Mouse (Mus musculus): ENCODE results near the gene Fxyd3. TPM values are rescaled to one million over a fixed set of nuclear protein-coding genes. Genes with fewer than 3 reads are reported as not detected.

Gene Fxyd3
- polyA plus RNA-seq, 1 experiment from 2014 or later = 0.52 TPM

DNA sequence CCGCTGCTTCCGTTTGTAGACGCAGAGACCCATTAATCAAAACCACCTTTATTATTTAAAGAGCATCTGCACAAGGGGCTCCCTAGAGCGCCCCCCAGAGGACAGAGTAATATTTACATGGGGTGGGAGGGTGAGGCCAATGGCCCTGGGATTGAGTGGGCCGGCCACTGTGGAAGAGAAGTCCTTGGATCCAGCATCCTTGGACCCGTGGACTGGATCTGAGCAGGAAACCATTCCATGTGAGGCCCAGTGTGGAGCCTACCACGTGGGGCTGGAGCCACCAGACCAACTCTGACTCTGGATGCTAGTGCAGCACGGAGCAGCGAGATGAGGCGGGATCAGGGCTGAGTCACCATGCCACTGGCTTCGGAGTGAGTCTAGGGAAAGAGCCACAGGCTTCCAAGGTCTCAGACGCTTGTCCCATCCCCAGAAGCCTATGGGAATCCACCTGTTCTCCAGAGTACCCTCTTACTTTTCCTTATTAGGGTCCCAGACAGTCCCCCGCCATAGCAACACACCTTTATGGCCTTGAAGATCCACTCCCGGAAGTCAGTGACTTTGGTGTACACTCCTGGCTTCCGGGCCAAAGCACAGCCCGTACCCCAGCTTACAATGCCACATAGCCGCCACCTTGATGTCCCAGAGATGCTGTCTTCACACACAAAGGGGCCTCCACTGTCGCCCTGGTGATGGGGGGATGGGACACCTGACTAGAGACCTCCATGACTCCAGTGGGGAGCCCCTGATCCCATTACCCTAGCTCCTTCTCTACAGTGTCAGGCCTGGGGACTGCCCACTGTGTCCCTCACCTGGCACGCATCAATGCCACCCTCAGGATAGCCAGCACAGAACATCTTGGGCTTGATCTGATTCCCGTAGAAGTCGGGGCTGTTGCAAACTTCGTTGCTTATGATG is 22.4 kb upstream of the Fxyd3 start:
- Histone ChIP-seq H3K27me3 (no peaks in the 10 kb centered on the region), H3K36me3 (no peaks in the 10 kb centered on the region), H3K4me3 (replicated peaks) (no peak overlapping the region), H3K4me2 (no peak overlapping the region), H3K4me1 (replicated peaks) (no peaks in the 10 kb centered on the region), H3K27ac (no peak overlapping the region), H3K9me3 (replicated peaks) (no peaks in the 10 kb centered on the region), H3K9ac (no peak overlapping the region)
- DNase-seq (no peak), ATAC-seq (ENCODE audit: low read depth) (no peak)
- WGBS (ENCODE audit: insufficient replicate concordance) = 65% methylated on average over 22 of the region's 22 CpGs

DNA sequence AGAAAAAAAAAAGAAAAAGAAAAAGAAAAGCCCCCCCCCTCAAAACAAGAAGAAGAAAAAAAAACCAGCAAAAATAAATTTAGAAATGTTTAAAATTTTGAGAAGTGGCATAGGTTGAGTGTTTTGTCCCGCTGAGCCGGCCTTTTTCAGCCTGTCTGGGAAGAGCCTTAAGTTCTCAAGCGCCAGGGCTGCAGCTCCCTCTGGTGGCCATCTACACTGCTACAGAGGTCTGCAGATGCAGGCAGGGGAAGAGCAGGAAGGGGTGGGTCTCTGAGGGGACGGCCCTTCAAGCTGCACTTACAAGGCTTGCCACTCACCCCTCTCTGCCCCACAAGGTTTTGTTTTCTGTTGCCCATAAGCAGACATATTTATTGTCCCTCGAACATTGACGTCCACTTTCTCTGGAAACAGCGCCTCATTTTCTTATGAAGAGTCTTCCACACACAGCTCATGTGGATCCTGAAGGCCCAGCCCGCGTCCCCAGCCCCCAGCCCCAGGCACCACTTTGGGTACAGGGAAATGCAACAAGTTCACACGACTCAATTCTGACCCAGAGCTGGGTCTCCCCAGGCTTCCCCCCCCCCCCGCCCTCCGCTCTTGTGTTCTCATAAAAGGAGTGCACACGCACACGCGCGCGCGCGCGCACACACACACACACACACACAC is 21.2 kb upstream of the Fxyd3 start:
- no peaks in the 10 kb centered on the region for H3K36me3 ChIP-seq
- DNase-seq (peak; percentile 52), ATAC-seq (ENCODE audit: low read depth) (peak; percentile 80)
- no peaks in the 10 kb centered on the region for H3K4me1 ChIP-seq (replicated peaks)
- H3K4me2 ChIP-seq = peak overlapping the region; percentile 42
- no peak overlapping the region for H3K4me3 ChIP-seq (replicated peaks)
- H3K27me3 ChIP-seq = no peaks in the 10 kb centered on the region
- H3K9me3 ChIP-seq (replicated peaks) = no peaks in the 10 kb centered on the region
- 43% methylated on average over 20 of the region's 20 CpGs for WGBS (ENCODE audit: insufficient replicate concordance)
- H3K9ac ChIP-seq = no peak overlapping the region
- H3K27ac ChIP-seq = no peak overlapping the region

GRCm38 (mm10) chr7:31096892-31097564 is 20.5 kb upstream of the Fxyd3 start:
- Histone ChIP-seq H3K27me3 (no peaks in the 10 kb centered on the region), H3K4me3 (replicated peaks) (no peak overlapping the region), H3K36me3 (no peaks in the 10 kb centered on the region), H3K9ac (no peak overlapping the region), H3K27ac (no peak overlapping the region), H3K4me2 (no peak overlapping the region), H3K9me3 (replicated peaks) (no peaks in the 10 kb centered on the region), H3K4me1 (replicated peaks) (no peaks in the 10 kb centered on the region)
- ATAC-seq (ENCODE audit: low read depth) = no peak
- no peak for DNase-seq
- WGBS (ENCODE audit: insufficient replicate concordance) = 57% methylated on average over 9 of the region's 9 CpGs

GRCm38 (mm10) chr7:31094774-31095501 is 18.4 kb upstream of the Fxyd3 start:
- no peak overlapping the region for H3K4me3 ChIP-seq (replicated peaks)
- no peak overlapping the region for H3K4me2 ChIP-seq
- no peaks in the 10 kb centered on the region for H3K36me3 ChIP-seq
- H3K9ac ChIP-seq = no peak overlapping the region
- no peaks in the 10 kb centered on the region for H3K9me3 ChIP-seq (replicated peaks)
- H3K27ac ChIP-seq = no peak overlapping the region
- ATAC-seq (ENCODE audit: low read depth) (no peak), DNase-seq (no peak)
- no peaks in the 10 kb centered on the region for H3K27me3 ChIP-seq
- H3K4me1 ChIP-seq (replicated peaks) = no peaks in the 10 kb centered on the region
- WGBS (ENCODE audit: insufficient replicate concordance) = 23% methylated on average over 12 of the region's 12 CpGs

GRCm38 (mm10) chr7:31089721-31090120 is 13.2 kb upstream of the Fxyd3 start:
- Histone ChIP-seq H3K9me3 (replicated peaks) (no peaks in the 10 kb centered on the region), H3K4me1 (replicated peaks) (peaks cover under 1% of the 10 kb centered on the region; the same call in 1 of the 2 replicates), H3K27me3 (no peaks in the 10 kb centered on the region), H3K27ac (no peak overlapping the region), H3K9ac (no peak overlapping the region), H3K4me3 (replicated peaks) (no peak overlapping the region), H3K4me2 (no peak overlapping the region), H3K36me3 (no peaks in the 10 kb centered on the region)
- ATAC-seq (ENCODE audit: low read depth) = no peak
- 36% methylated on average over 2 of the region's 2 CpGs for WGBS (ENCODE audit: insufficient replicate concordance)
- no peak for DNase-seq

DNA sequence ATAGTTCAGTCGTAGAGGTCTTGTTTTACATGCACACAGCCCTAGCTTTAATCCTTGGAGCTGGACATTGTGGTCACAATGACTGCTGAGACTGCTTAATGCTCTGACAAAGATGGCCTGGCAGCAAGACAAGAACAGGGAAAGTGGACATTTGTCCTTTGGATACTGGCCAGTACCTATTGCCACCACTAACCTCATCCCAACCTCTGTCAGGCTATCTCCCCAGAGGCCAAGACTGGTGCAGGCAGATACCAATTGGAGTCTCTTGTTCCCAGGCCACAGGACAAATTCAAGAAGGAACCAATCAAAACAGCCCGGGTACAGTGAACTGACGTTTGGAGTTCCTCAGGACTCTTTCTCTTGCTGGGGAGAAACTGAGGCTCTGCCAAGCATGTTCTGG is 11.7 kb upstream of the Fxyd3 start:
- peaks cover 11% of the 10 kb centered on the region for H3K4me1 ChIP-seq (replicated peaks)
- ATAC-seq (ENCODE audit: low read depth) = no peak
- no peaks in the 10 kb centered on the region for H3K27me3 ChIP-seq
- no peak for DNase-seq
- H3K4me2 ChIP-seq = no peak overlapping the region
- WGBS (ENCODE audit: insufficient replicate concordance) = 43% methylated on average over 3 of the region's 3 CpGs
- H3K4me3 ChIP-seq (replicated peaks) = no peak overlapping the region
- H3K9me3 ChIP-seq (replicated peaks) = no peaks in the 10 kb centered on the region
- no peak overlapping the region for H3K27ac ChIP-seq
- H3K9ac ChIP-seq = no peak overlapping the region
- H3K36me3 ChIP-seq = no peaks in the 10 kb centered on the region

DNA sequence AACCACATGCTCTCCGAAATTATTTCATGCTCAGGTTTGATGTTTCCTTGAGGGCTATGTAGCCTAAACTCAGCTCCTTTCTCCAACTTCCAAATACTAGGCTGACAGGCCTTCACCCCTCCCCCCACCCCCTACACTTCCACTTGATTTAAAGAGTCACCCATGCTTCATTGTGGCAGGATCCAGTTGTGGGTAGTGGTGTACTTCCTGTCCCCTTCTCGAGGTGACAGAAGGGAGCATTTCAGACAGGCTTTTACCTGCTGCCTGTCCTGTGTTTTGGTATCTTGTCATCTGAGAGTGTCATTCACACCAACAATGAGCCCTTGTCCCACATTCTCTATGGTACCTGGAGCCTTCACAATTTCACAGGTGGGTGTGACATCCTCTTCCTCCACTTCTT is 10.8 kb upstream of the Fxyd3 start:
- WGBS (ENCODE audit: insufficient replicate concordance) = 21% methylated on average over 2 of the region's 2 CpGs
- no peak for ATAC-seq (ENCODE audit: low read depth)

GRCm38 (mm10) chr7:31086175-31086755 is 9.8 kb upstream of the Fxyd3 start:
- DNase-seq (no peak), ATAC-seq (ENCODE audit: low read depth) (no peak)
- H3K9me3 ChIP-seq (replicated peaks) = no peaks in the 10 kb centered on the region
- H3K4me1 ChIP-seq (replicated peaks) = peaks cover 11% of the 10 kb centered on the region
- H3K36me3 ChIP-seq = no peaks in the 10 kb centered on the region
- no peak overlapping the region for H3K4me2 ChIP-seq
- H3K27ac ChIP-seq = no peak overlapping the region
- H3K4me3 ChIP-seq (replicated peaks) = no peak overlapping the region
- no peak overlapping the region for H3K9ac ChIP-seq
- no peaks in the 10 kb centered on the region for H3K27me3 ChIP-seq
- 71% methylated on average over 9 of the region's 9 CpGs for WGBS (ENCODE audit: insufficient replicate concordance)

More for the DNA sequence above, 10.8 kb upstream of the Fxyd3 start:
- H3K27me3 ChIP-seq = no peaks in the 10 kb centered on the region
- no peak overlapping the region for H3K27ac ChIP-seq
- H3K4me2 ChIP-seq = no peak overlapping the region
- H3K9ac ChIP-seq = no peak overlapping the region
- no peak overlapping the region for H3K4me3 ChIP-seq (replicated peaks)
- no peaks in the 10 kb centered on the region for H3K9me3 ChIP-seq (replicated peaks)
- peaks cover 11% of the 10 kb centered on the region for H3K4me1 ChIP-seq (replicated peaks)
- no peaks in the 10 kb centered on the region for H3K36me3 ChIP-seq
- no peak for DNase-seq

GRCm38 (mm10) chr7:31085171-31085570 is 8.7 kb upstream of the Fxyd3 start:
- Histone ChIP-seq H3K9ac (no peak overlapping the region), H3K4me1 (replicated peaks) (peaks cover 11% of the 10 kb centered on the region), H3K4me2 (no peak overlapping the region), H3K27ac (no peak overlapping the region; the same call in 1 of the 2 replicates), H3K36me3 (no peaks in the 10 kb centered on the region), H3K9me3 (replicated peaks) (no peaks in the 10 kb centered on the region), H3K27me3 (no peaks in the 10 kb centered on the region), H3K4me3 (replicated peaks) (no peak overlapping the region)
- WGBS (ENCODE audit: insufficient replicate concordance) = 44% methylated on average over 3 of the region's 3 CpGs
- DNase-seq (no peak), ATAC-seq (ENCODE audit: low read depth) (no peak)

DNA sequence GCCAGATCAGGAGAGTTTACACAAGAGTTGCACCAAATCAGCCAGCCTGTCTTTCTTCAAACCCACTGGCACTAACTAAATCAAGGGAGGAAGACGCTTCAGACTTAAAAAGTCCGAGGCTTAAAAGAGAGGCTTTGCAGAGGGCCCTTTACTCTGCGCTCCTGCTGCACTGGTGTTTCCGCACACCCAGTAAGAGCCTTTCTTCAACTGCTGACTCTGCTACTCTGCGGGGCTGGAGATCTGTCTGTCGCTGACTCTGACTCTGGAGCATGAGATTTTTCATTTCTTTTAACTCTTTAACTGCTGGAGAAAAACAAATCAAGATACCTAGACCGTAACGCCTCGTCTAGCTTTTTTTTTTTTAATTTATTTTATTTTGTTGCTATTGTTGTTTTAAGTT is 7.6 kb upstream of the Fxyd3 start:
- Histone ChIP-seq H3K9ac (no peak overlapping the region), H3K27ac (0 out of 2 replicates have a peak overlapping the region, but pooled peaks have one; percentile 18), H3K9me3 (replicated peaks) (no peaks in the 10 kb centered on the region), H3K36me3 (no peaks in the 10 kb centered on the region), H3K27me3 (no peaks in the 10 kb centered on the region), H3K4me3 (replicated peaks) (no peak overlapping the region), H3K4me2 (no peak overlapping the region), H3K4me1 (replicated peaks) (peaks cover 11% of the 10 kb centered on the region)
- WGBS (ENCODE audit: insufficient replicate concordance) = 50% methylated on average over 9 of the region's 9 CpGs
- DNase-seq = no peak
- ATAC-seq (ENCODE audit: low read depth) = no peak
